Mouse (Mus musculus) liver, embryonic 12.5 days (tissue): ENCODE data around the gene Lce1d. TPM values are rescaled to one million over a fixed set of nuclear protein-coding genes. Genes with fewer than 3 reads are reported as not detected.

Source experiments
- ATAC-seq: fragments of 200-750 bp; cut with Nextera tagmentation; 2 replicates; pipeline ENCODE4 v1.8.0; 2017; ENCODE audit warnings: moderate number of reproducible peaks, mild to moderate bottlenecking, moderate library complexity
- H3K27ac ChIP-seq: fragments of 300-500 bp; sonication (generic); 2 replicates; pipeline ENCODE4 v1.5.1; 2016; ENCODE audit warnings: mild to moderate bottlenecking
- H3K27me3 ChIP-seq: fragments of 300-500 bp; sonication (generic); replicated peaks from 2 replicates; pipeline ENCODE4 v1.6.1; 2016; ENCODE audit warnings: mild to moderate bottlenecking, moderate library complexity
- H3K36me3 ChIP-seq: fragments of 300-500 bp; sonication (generic); 2 replicates; pipeline ENCODE4 v1.6.1; 2016; ENCODE audit warnings: mild to moderate bottlenecking, moderate library complexity
- H3K4me1 ChIP-seq: fragments of 300-500 bp; sonication (generic); 2 replicates; pipeline ENCODE4 v1.6.1; 2016
- H3K4me2 ChIP-seq: fragments of 300-500 bp; sonication (generic); 2 replicates; pipeline ENCODE4 v1.6.1; 2016; ENCODE audit warnings: mild to moderate bottlenecking, moderate library complexity
- H3K4me3 ChIP-seq: fragments of 300-500 bp; sonication (generic); 2 replicates; pipeline ENCODE4 v1.5.1; 2016; ENCODE audit warnings: mild to moderate bottlenecking, moderate library complexity
- H3K9ac ChIP-seq: fragments of 300-500 bp; sonication (generic); 2 replicates; pipeline ENCODE4 v1.6.1; 2016; ENCODE audit warnings: mild to moderate bottlenecking, moderate library complexity
- H3K9me3 ChIP-seq: fragments of 300-500 bp; sonication (generic); replicated peaks from 2 replicates; pipeline ENCODE4 v1.6.1; 2016; ENCODE audit warnings: mild to moderate bottlenecking, moderate library complexity
- WGBS: fragments of 180-500 bp; shearing (Covaris S2); methylation state at CpG from one replicate; pipeline ENCODE4 v1.1.7; 2016; ENCODE audit not compliant: insufficient replicate concordance; 5-methylcytosine and 5-hydroxymethylcytosine counted together
- polyA plus RNA-seq: library from polyadenylated mRNA; unstranded; fragments of >200 nt; fragmentation: Nextera tagmentation; extraction: Ambion mirVana; gene quantifications from 2 replicates; pipeline ENCODE4 v1.2.1, GENCODE M21; 2016

Lce1d gene
- polyA plus RNA-seq, 1 experiment from 2014 or later = not detected

- Histone ChIP-seq H3K27me3 (no peaks in the 10 kb centered on the region), H3K4me1 (no peaks in the 10 kb centered on the region), H3K4me2 (no peak overlapping the region), H3K9ac (no peak overlapping the region), H3K9me3 (no peaks in the 10 kb centered on the region), H3K36me3 (no peaks in the 10 kb centered on the region), H3K4me3 (no peak overlapping the region), H3K27ac (no peak overlapping the region)
- WGBS = 60% methylated on average over 3 of the region's 3 CpGs
- ATAC-seq = no peak
Measured at GRCm38 (mm10) chr3:92638653-92638991, 48.4 kb downstream of the Lce1d start.

- Histone ChIP-seq H3K4me2 (no peak overlapping the region), H3K4me1 (no peaks in the 10 kb centered on the region), H3K9me3 (no peaks in the 10 kb centered on the region), H3K27ac (no peak overlapping the region), H3K27me3 (no peaks in the 10 kb centered on the region), H3K4me3 (no peak overlapping the region), H3K9ac (no peak overlapping the region), H3K36me3 (no peaks in the 10 kb centered on the region)
- ATAC-seq = no peak
- 33% methylated on average over 1 of the region's 1 CpGs for WGBS
Measured at GRCm38 (mm10) chr3:92637745-92638652, 49.0 kb downstream of the Lce1d start.

Other genes with a start within 250 kb of the Lce1d start
- gene Sprr1b, start 248.4 kb downstream of the Lce1d start, polyA plus RNA-seq = not detected in 2 replicates
- gene Sprr3, start 228.5 kb downstream of the Lce1d start, polyA plus RNA-seq = not detected in 2 replicates
- gene Sprr1a, start 201.3 kb downstream of the Lce1d start, polyA plus RNA-seq = not detected in 2 replicates
- not detected in 2 replicates for gene Sprr4, start 186.7 kb downstream of the Lce1d start, polyA plus RNA-seq
- gene 2310046K23Rik, start 152.7 kb downstream of the Lce1d start, polyA plus RNA-seq = not detected in 2 replicates
- gene Ivl, start 113.5 kb downstream of the Lce1d start, polyA plus RNA-seq = 0.12 TPM in 1 of 2 replicates, not detected in the other
- gene Smcp, start 98.2 kb downstream of the Lce1d start, polyA plus RNA-seq = not detected in 2 replicates
- not detected in 2 replicates for gene 2210017I01Rik, start 79.7 kb downstream of the Lce1d start, polyA plus RNA-seq
- gene Lce6a, start 65.5 kb downstream of the Lce1d start, polyA plus RNA-seq = not detected in 2 replicates
- gene Lce1a1, start 38.9 kb downstream of the Lce1d start, polyA plus RNA-seq = not detected in 2 replicates
- gene Lce1b, start 30.3 kb downstream of the Lce1d start, polyA plus RNA-seq = not detected in 2 replicates
- gene Lce1a2, start 16.9 kb downstream of the Lce1d start, polyA plus RNA-seq = not detected in 2 replicates
- not detected in 2 replicates for gene Lce1c, start 8.0 kb downstream of the Lce1d start, polyA plus RNA-seq
- not detected in 2 replicates for gene Lce1e, start 21.9 kb upstream of the Lce1d start, polyA plus RNA-seq
- gene Lce1f, start 33.1 kb upstream of the Lce1d start, polyA plus RNA-seq = not detected in 2 replicates
- gene Gm38119, start 51.9 kb upstream of the Lce1d start, polyA plus RNA-seq = not detected in 2 replicates
- gene Lce1g, start 65.1 kb upstream of the Lce1d start, polyA plus RNA-seq = not detected in 2 replicates
- not detected in 2 replicates for gene Lce1h, start 77.9 kb upstream of the Lce1d start, polyA plus RNA-seq
- gene Lce1i, start 91.7 kb upstream of the Lce1d start, polyA plus RNA-seq = not detected in 2 replicates
- not detected in 2 replicates for gene Lce1j, start 103.3 kb upstream of the Lce1d start, polyA plus RNA-seq
- gene Lce1k, start 120.7 kb upstream of the Lce1d start, polyA plus RNA-seq = not detected in 2 replicates
- not detected in 2 replicates for gene Kprp, start 140.0 kb upstream of the Lce1d start, polyA plus RNA-seq
- not detected in 2 replicates for gene Lce1l, start 164.1 kb upstream of the Lce1d start, polyA plus RNA-seq
- gene 2310050C09Rik, start 183.0 kb upstream of the Lce1d start, polyA plus RNA-seq = not detected in 2 replicates
- gene Lce3a, start 239.0 kb upstream of the Lce1d start, polyA plus RNA-seq = not detected in 2 replicates
- gene Lce3b, start 245.8 kb upstream of the Lce1d start, polyA plus RNA-seq = not detected in 2 replicates